Mouse (Mus musculus) spleen, adult 2 months (tissue): ENCODE results near the gene Olfr1394. TPM values are rescaled to one million over a fixed set of nuclear protein-coding genes. Genes with fewer than 3 reads are reported as not detected.
"Not testable (repeated sequence)": the region's sequence is repeated elsewhere in the genome, so short reads cannot be mapped to it uniquely, and the experiment has no call there.

ENCODE experiments used
- DNase-seq, 2 experiments: peaks; one replicate each; pipeline versions ENCODE4 v3.0.0 to v3.0.0-alpha.2; 2012 to 2021; ENCODE audit warnings: low spot score in 2 of 2, low read depth in 1 of 2
- H3K27ac ChIP-seq: fragments of 200-500 bp; 2 replicates; pipeline ENCODE4 v1.5.1; 2012; ENCODE audit warnings: low read length, inconsistent platforms; ENCODE audit not compliant: insufficient read depth
- H3K27me3 ChIP-seq: fragments of 200-500 bp; 2 replicates; pipeline ENCODE4 v1.6.1; 2012; ENCODE audit warnings: mild to moderate bottlenecking, moderate library complexity, low read length, inconsistent platforms; ENCODE audit not compliant: control insufficient read depth, insufficient read depth
- H3K36me3 ChIP-seq: fragments of 200-500 bp; 2 replicates; pipeline ENCODE4 v1.6.1; 2012; ENCODE audit warnings: mild to moderate bottlenecking, low read length, inconsistent platforms; ENCODE audit not compliant: control insufficient read depth, insufficient read depth
- H3K4me1 ChIP-seq: fragments of 200-500 bp; 2 replicates; pipeline ENCODE4 v1.6.1; 2011; ENCODE audit warnings: inconsistent platforms; ENCODE audit not compliant: control insufficient read depth, insufficient read depth, insufficient read length
- H3K4me3 ChIP-seq: fragments of 200-500 bp; 2 replicates; pipeline ENCODE4 v1.5.1; 2011; ENCODE audit warnings: mild to moderate bottlenecking, inconsistent platforms; ENCODE audit not compliant: insufficient read depth, insufficient read length; ENCODE audit errors: extremely low read depth
- CTCF ChIP-seq: fragments of 200-500 bp; IDR thresholded peaks from 2 replicates; pipeline ENCODE4 v1.5.1; 2011; ENCODE audit warnings: mild to moderate bottlenecking, inconsistent platforms; ENCODE audit not compliant: insufficient read depth, insufficient read length, insufficient replicate concordance; ENCODE audit errors: extremely low read depth
- POLR2A ChIP-seq: fragments of 200-500 bp; IDR thresholded peaks from 2 replicates; pipeline ENCODE4 v1.6.1; 2011; ENCODE audit warnings: low read depth, low read length, inconsistent platforms
- WGBS: fragments of 180-500 bp; shearing (Covaris S2); methylation state at CpG from one replicate; pipeline ENCODE4 v1.1.7; 2018; 5-methylcytosine and 5-hydroxymethylcytosine counted together
- polyA plus RNA-seq: library from polyadenylated mRNA; depleted of rRNA; stranded (reverse); fragments of >200 nt; gene quantifications from 2 replicates; pipeline ENCODE4 v1.2.3, GENCODE M21; 2012

Gene Olfr1394
- polyA plus RNA-seq, 1 experiment = not detected

- Histone ChIP-seq H3K27ac (no peak overlapping the region), H3K36me3 (no peaks in the 10 kb centered on the region), H3K27me3 (no peaks in the 10 kb centered on the region), H3K4me1 (no peaks in the 10 kb centered on the region), H3K4me3 (no peak overlapping the region)
- WGBS = 12% methylated on average over 8 of the region's 8 CpGs
- DNase-seq = no peak
- TF ChIP-seq POLR2A (no peak), CTCF (no peak)
These were observed 21.2 kb downstream of the Olfr1394 start for GRCm38 (mm10) chr11:49175345-49175744.

GRCm38 (mm10) chr11:49176047-49176779, 22.0 kb downstream of the Olfr1394 start:
- H3K36me3 ChIP-seq, H3K27ac ChIP-seq, H3K27me3 ChIP-seq, H3K4me1 ChIP-seq, DNase-seq, H3K4me3 ChIP-seq: not testable (repeated sequence)
- WGBS = 79% methylated on average over 4 of the region's 4 CpGs

- H3K4me1 ChIP-seq = no peaks in the 10 kb centered on the region
- H3K4me3 ChIP-seq = no peak overlapping the region
- no peaks in the 10 kb centered on the region for H3K36me3 ChIP-seq
- no peak overlapping the region for H3K27ac ChIP-seq
- no peaks in the 10 kb centered on the region for H3K27me3 ChIP-seq
- 69% methylated on average over 1 of the region's 1 CpGs for WGBS
- TF ChIP-seq CTCF = no peak
- DNase-seq = no peak
These were observed 29.0 kb downstream of the Olfr1394 start for GRCm38 (mm10) chr11:49183172-49183571.

- WGBS = 83% methylated on average over 6 of the region's 6 CpGs
- Histone ChIP-seq H3K27ac (no peak overlapping the region), H3K4me1 (no peaks in the 10 kb centered on the region), H3K27me3 (no peaks in the 10 kb centered on the region), H3K36me3 (no peaks in the 10 kb centered on the region), H3K4me3 (no peak overlapping the region)
- DNase-seq = no peak
- no peak for TF ChIP-seq POLR2A
- TF ChIP-seq CTCF = no peak
These were observed 32.3 kb downstream of the Olfr1394 start for GRCm38 (mm10) chr11:49186452-49186851.

- TF ChIP-seq CTCF (no peak), POLR2A (no peak)
- Histone ChIP-seq H3K36me3 (no peaks in the 10 kb centered on the region), H3K4me3 (no peak within 1 kb of the TSS), H3K27me3 (no peaks in the 10 kb centered on the region), H3K27ac (no peak within 1 kb of the TSS), H3K4me1 (no peaks in the 10 kb centered on the region)
- DNase-seq = no peak
- 71% methylated on average over 8 of the region's 8 CpGs for WGBS
These were observed 32.8 kb downstream of the Olfr1394 start, which contains the start of gene Btnl9 for GRCm38 (mm10) chr11:49186955-49187488. Btnl9 (minus strand) TSS chr11:49187159.

- WGBS = 87% methylated on average over 10 of the region's 10 CpGs
- H3K27me3 ChIP-seq = no peaks in the 10 kb centered on the region
- no peak overlapping the region for H3K4me3 ChIP-seq
- TF ChIP-seq CTCF = no peak
- H3K4me1 ChIP-seq = no peaks in the 10 kb centered on the region
- H3K27ac ChIP-seq = no peak overlapping the region
- no peaks in the 10 kb centered on the region for H3K36me3 ChIP-seq
- no peak for DNase-seq
These were observed 33.5 kb downstream of the Olfr1394 start for GRCm38 (mm10) chr11:49187701-49188100.

- H3K27me3 ChIP-seq = no peaks in the 10 kb centered on the region
- TF ChIP-seq POLR2A (no peak), CTCF (peak; percentile 50; the same call in 1 of the 2 replicates)
These were observed 35.6 kb downstream of the Olfr1394 start for GRCm38 (mm10) chr11:49189737-49190136.

More at GRCm38 (mm10) chr11:49189737-49190136, 35.6 kb downstream of the Olfr1394 start:
- peak; percentile 40 to 78 for DNase-seq
- Histone ChIP-seq H3K4me1 (no peaks in the 10 kb centered on the region), H3K4me3 (no peak overlapping the region), H3K27ac (no peak overlapping the region), H3K36me3 (no peaks in the 10 kb centered on the region)
- WGBS = 2% methylated on average over 7 of the region's 7 CpGs
